Mouse (Mus musculus) MEL (cell line): Measurements from ENCODE around the gene H3f3a.

ENCODE experiments used
- E2F4 ChIP-seq: IDR thresholded peaks from 2 replicates; pipeline ENCODE4 v1.6.1; 2011; ENCODE audit warnings: low read depth, low read length, improper control_type of control experiment, borderline replicate concordance
- MEF2A ChIP-seq: IDR thresholded peaks from 2 replicates; pipeline ENCODE4 v1.6.1; 2014; ENCODE audit warnings: low read depth, mild to moderate bottlenecking, inconsistent platforms, low read length, improper control_type of control experiment; ENCODE audit not compliant: poor library complexity, insufficient replicate concordance, severe bottlenecking; ENCODE audit errors: extremely low read depth
- POLR2A ChIP-seq, 2 experiments: IDR thresholded peaks; 2 replicates each; pipeline ENCODE4 v1.6.1; 2011 to 2012; ENCODE audit warnings: low read length in 2 of 2, mild to moderate bottlenecking in 2 of 2, control low read depth in 1 of 2, improper control_type of control experiment in 1 of 2, low read depth in 1 of 2, moderate library complexity in 1 of 2; ENCODE audit not compliant: control insufficient read depth in 1 of 2, insufficient read depth in 1 of 2, poor library complexity in 1 of 2
- ZC3H11A ChIP-seq: IDR thresholded peaks from 2 replicates; pipeline ENCODE4 v1.6.1; 2012; ENCODE audit warnings: low read depth, mild to moderate bottlenecking, inconsistent platforms, low read length, improper control_type of control experiment

DNA sequence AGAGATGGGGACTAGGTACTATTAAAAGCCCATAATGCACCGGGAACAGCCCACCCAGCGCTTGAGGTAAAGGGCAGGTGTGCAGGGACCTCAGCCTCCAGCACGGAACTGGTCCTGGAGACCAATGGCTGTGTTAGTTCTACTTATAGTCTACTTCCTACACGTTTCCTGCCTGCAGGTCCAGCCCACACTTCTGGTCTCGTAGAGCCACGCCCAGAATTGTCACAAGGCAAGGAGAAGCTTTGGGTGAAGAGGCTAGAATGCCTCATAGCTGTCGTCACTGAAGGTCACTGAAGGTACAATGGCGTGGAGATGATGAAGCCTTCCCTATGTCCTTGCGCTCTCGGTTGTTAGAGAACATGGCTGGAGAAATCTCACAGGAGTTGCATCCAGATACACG, 16.0 kb upstream of the H3f3a start:
- TF ChIP-seq ZC3H11A (no peak), E2F4 (no peak), MEF2A (no peak), POLR2A (IDR thresholded peaks at IDR 0.05; ENCODE audit: control insufficient read depth in 1 of 2, insufficient read depth in 1 of 2, low read depth in 1 of 2, low read length in 2 of 2, poor library complexity in 1 of 2) (peak in 1 of 2 experiments; percentile 80; a peak in 3 of 4 replicates)
